Mouse (Mus musculus): ENCODE results near the gene Iqce. TPM values are rescaled to one million over a fixed set of nuclear protein-coding genes. Genes with fewer than 3 reads are reported as not detected.

The Iqce gene
- polyA plus RNA-seq, 1 experiment from 2014 or later: 15.1 TPM

GRCm38 (mm10) chr5:140722121-140722520, 19.9 kb upstream of the Iqce start:
- Histone ChIP-seq H3K9me3 (ENCODE audit: control insufficient read depth, low read length) (no peaks in the 10 kb centered on the region), H3K4me1 (ENCODE audit: control insufficient read depth, insufficient read depth, low read length) (no peaks in the 10 kb centered on the region), H3K27me3 (ENCODE audit: control insufficient read depth, insufficient read depth, low read length) (no peaks in the 10 kb centered on the region), H3K27ac (replicated peaks; ENCODE audit: low read depth, low read length) (no peak overlapping the region), H3K36me3 (ENCODE audit: control insufficient read depth, insufficient read depth, low read length) (peaks cover 12% of the 10 kb centered on the region), H3K4me3 (ENCODE audit: low read depth, low read length) (no peak overlapping the region), H3K9ac (ENCODE audit: low read length) (no peak overlapping the region), H3K4me2 (ENCODE audit: low read depth, severe bottlenecking) (no peak overlapping the region)
- no peak for DNase-seq (ENCODE audit: low spot score)
- no peak for ATAC-seq (ENCODE audit: insufficient number of reproducible peaks, low FRiP score, low TSS enrichment, low read depth)
- 85% methylated on average over 3 of the region's 3 CpGs for WGBS

GRCm38 (mm10) chr5:140720773-140721172, 18.6 kb upstream of the Iqce start:
- H3K27me3 ChIP-seq (ENCODE audit: control insufficient read depth, insufficient read depth, low read length): no peaks in the 10 kb centered on the region
- no peak overlapping the region for H3K4me2 ChIP-seq (ENCODE audit: low read depth, severe bottlenecking)
- H3K36me3 ChIP-seq (ENCODE audit: control insufficient read depth, insufficient read depth, low read length): peaks cover 20% of the 10 kb centered on the region
- H3K4me3 ChIP-seq (ENCODE audit: low read depth, low read length): no peak overlapping the region
- DNase-seq (ENCODE audit: low spot score): no peak
- ATAC-seq (ENCODE audit: insufficient number of reproducible peaks, low FRiP score, low TSS enrichment, low read depth): no peak
- no peak overlapping the region for H3K9ac ChIP-seq (ENCODE audit: low read length)
- H3K4me1 ChIP-seq (ENCODE audit: control insufficient read depth, insufficient read depth, low read length): no peaks in the 10 kb centered on the region
- no peak overlapping the region for H3K27ac ChIP-seq (replicated peaks; ENCODE audit: low read depth, low read length)
- H3K9me3 ChIP-seq (ENCODE audit: control insufficient read depth, low read length): no peaks in the 10 kb centered on the region
- 81% methylated on average over 7 of the region's 7 CpGs for WGBS

GRCm38 (mm10) chr5:140711040-140711439, 8.9 kb upstream of the Iqce start:
- WGBS: 81% methylated on average over 5 of the region's 5 CpGs
- DNase-seq (ENCODE audit: low spot score) (no peak), ATAC-seq (ENCODE audit: insufficient number of reproducible peaks, low FRiP score, low TSS enrichment, low read depth) (no peak)
- Histone ChIP-seq H3K4me2 (ENCODE audit: low read depth, severe bottlenecking) (no peak overlapping the region), H3K27me3 (ENCODE audit: control insufficient read depth, insufficient read depth, low read length) (no peaks in the 10 kb centered on the region), H3K9ac (ENCODE audit: low read length) (no peak overlapping the region), H3K36me3 (ENCODE audit: control insufficient read depth, insufficient read depth, low read length) (peaks cover 32% of the 10 kb centered on the region), H3K27ac (replicated peaks; ENCODE audit: low read depth, low read length) (no peak overlapping the region), H3K9me3 (ENCODE audit: control insufficient read depth, low read length) (no peaks in the 10 kb centered on the region), H3K4me3 (ENCODE audit: low read depth, low read length) (no peak overlapping the region), H3K4me1 (ENCODE audit: control insufficient read depth, insufficient read depth, low read length) (no peaks in the 10 kb centered on the region)

GRCm38 (mm10) chr5:140710315-140710714, 8.1 kb upstream of the Iqce start:
- Histone ChIP-seq H3K27me3 (ENCODE audit: control insufficient read depth, insufficient read depth, low read length) (no peaks in the 10 kb centered on the region), H3K4me3 (ENCODE audit: low read depth, low read length) (no peak overlapping the region), H3K36me3 (ENCODE audit: control insufficient read depth, insufficient read depth, low read length) (peaks cover 28% of the 10 kb centered on the region), H3K4me2 (ENCODE audit: low read depth, severe bottlenecking) (no peak overlapping the region), H3K9me3 (ENCODE audit: control insufficient read depth, low read length) (no peaks in the 10 kb centered on the region), H3K27ac (replicated peaks; ENCODE audit: low read depth, low read length) (no peak overlapping the region), H3K4me1 (ENCODE audit: control insufficient read depth, insufficient read depth, low read length) (no peaks in the 10 kb centered on the region), H3K9ac (ENCODE audit: low read length) (no peak overlapping the region)
- ATAC-seq (ENCODE audit: insufficient number of reproducible peaks, low FRiP score, low TSS enrichment, low read depth): no peak
- no peak for DNase-seq (ENCODE audit: low spot score)
- WGBS: 95% methylated on average over 6 of the region's 6 CpGs

GRCm38 (mm10) chr5:140705501-140706171, 3.5 kb upstream of the Iqce start:
- no peaks in the 10 kb centered on the region for H3K9me3 ChIP-seq (ENCODE audit: control insufficient read depth, low read length)
- H3K4me1 ChIP-seq (ENCODE audit: control insufficient read depth, insufficient read depth, low read length): peaks cover 10% of the 10 kb centered on the region
- H3K4me3 ChIP-seq (ENCODE audit: low read depth, low read length): peak overlapping the region; percentile 53
- 67% methylated on average over 7 of the region's 7 CpGs for WGBS
- H3K27me3 ChIP-seq (ENCODE audit: control insufficient read depth, insufficient read depth, low read length): no peaks in the 10 kb centered on the region
- peak overlapping the region; percentile 88 for H3K4me2 ChIP-seq (ENCODE audit: low read depth, severe bottlenecking)
- no peak overlapping the region for H3K27ac ChIP-seq (replicated peaks; ENCODE audit: low read depth, low read length)
- H3K9ac ChIP-seq (ENCODE audit: low read length): peak overlapping the region; percentile 65
- ATAC-seq (ENCODE audit: insufficient number of reproducible peaks, low FRiP score, low TSS enrichment, low read depth) (no peak), DNase-seq (ENCODE audit: low spot score) (no peak)
- peaks cover 6% of the 10 kb centered on the region for H3K36me3 ChIP-seq (ENCODE audit: control insufficient read depth, insufficient read depth, low read length)

- H3K27me3 ChIP-seq (ENCODE audit: control insufficient read depth, insufficient read depth, low read length): no peaks in the 10 kb centered on the region
- peak within 1 kb of the TSS; percentile 82 for H3K27ac ChIP-seq (replicated peaks; ENCODE audit: low read depth, low read length)
- H3K9me3 ChIP-seq (ENCODE audit: control insufficient read depth, low read length): no peaks in the 10 kb centered on the region
- peak within 1 kb of the TSS; percentile 65 for H3K9ac ChIP-seq (ENCODE audit: low read length)
- peak within 1 kb of the TSS; percentile 53 for H3K4me3 ChIP-seq (ENCODE audit: low read depth, low read length)
- H3K4me1 ChIP-seq (ENCODE audit: control insufficient read depth, insufficient read depth, low read length): peaks cover 10% of the 10 kb centered on the region
- peak within 1 kb of the TSS; percentile 88 for H3K4me2 ChIP-seq (ENCODE audit: low read depth, severe bottlenecking)
- peaks cover 2% of the 10 kb centered on the region; the same call in 1 of the 2 replicates for H3K36me3 ChIP-seq (ENCODE audit: control insufficient read depth, insufficient read depth, low read length)
- DNase-seq (ENCODE audit: low spot score): peak; percentile 100
- under 1% methylated on average over 69 of the region's 69 CpGs for WGBS
- peak; percentile 90 for ATAC-seq (ENCODE audit: insufficient number of reproducible peaks, low FRiP score, low TSS enrichment, low read depth)
Measured at GRCm38 (mm10) chr5:140704378-140705251, 2.4 kb upstream of the Iqce start, which contains the start of gene Brat1. Brat1 (plus strand) TSS chr5:140705011.

- WGBS: 40% methylated on average over 16 of the region's 17 CpGs
- ATAC-seq (ENCODE audit: insufficient number of reproducible peaks, low FRiP score, low TSS enrichment, low read depth): no peak
- Histone ChIP-seq H3K27me3 (ENCODE audit: control insufficient read depth, insufficient read depth, low read length) (no peaks in the 10 kb centered on the region), H3K9ac (ENCODE audit: low read length) (no peak overlapping the region), H3K4me2 (ENCODE audit: low read depth, severe bottlenecking) (peak overlapping the region; percentile 39; the same call in 1 of the 2 replicates), H3K4me1 (ENCODE audit: control insufficient read depth, insufficient read depth, low read length) (peaks cover 10% of the 10 kb centered on the region), H3K9me3 (ENCODE audit: control insufficient read depth, low read length) (no peaks in the 10 kb centered on the region), H3K36me3 (ENCODE audit: control insufficient read depth, insufficient read depth, low read length) (peaks cover 2% of the 10 kb centered on the region; the same call in 1 of the 2 replicates), H3K27ac (replicated peaks; ENCODE audit: low read depth, low read length) (peak overlapping the region; percentile 82; the same call in 1 of the 2 replicates), H3K4me3 (ENCODE audit: low read depth, low read length) (peak overlapping the region; percentile 53; the same call in 1 of the 2 replicates)
- no peak for DNase-seq (ENCODE audit: low spot score)
Measured at GRCm38 (mm10) chr5:140703480-140704377, 1.6 kb upstream of the Iqce start.
